Mouse (Mus musculus) liver, embryonic 14 days (tissue): ENCODE measurements around the gene Rprd1b. TPM values are rescaled to one million over a fixed set of nuclear protein-coding genes. Genes with fewer than 3 reads are reported as not detected.

Experiments used
- polyA plus RNA-seq: library from polyadenylated mRNA; depleted of rRNA; stranded (reverse); fragments of >200 nt; gene quantifications from 2 replicates; pipeline ENCODE4 v1.2.3, GENCODE M21; 2012; rRNA removed

The Rprd1b gene
- polyA plus RNA-seq, result 13.0 and 14.9 TPM in 2 replicates

DNA sequence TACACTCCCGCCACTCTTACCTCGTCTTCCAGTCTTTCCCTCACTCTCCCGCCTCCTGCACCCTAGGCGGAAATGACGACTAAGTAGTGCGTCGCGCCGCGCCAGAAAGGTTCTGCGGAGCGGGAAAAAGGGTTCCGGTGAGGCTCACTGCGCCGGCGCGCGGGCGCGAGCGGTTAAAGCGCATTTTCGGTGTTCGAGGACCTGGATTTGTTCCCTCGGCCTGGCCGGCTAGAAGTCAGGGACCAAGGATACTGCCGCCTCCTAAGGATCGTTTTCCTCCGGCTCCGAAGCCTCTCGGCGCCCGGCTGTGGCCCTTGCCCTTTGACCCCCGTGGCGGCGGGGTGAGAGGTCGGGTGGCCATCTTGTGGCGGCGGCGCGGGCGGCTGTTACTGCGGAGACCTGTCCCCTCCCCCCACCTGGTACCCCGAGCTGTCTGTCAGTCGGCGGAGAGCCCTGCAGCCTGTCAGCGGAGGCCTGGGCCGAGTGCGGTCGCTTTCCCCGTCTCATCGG, at the start of gene Rprd1b, which contains the start of gene Tti1:
Rprd1b (plus strand) TSS at position 144 of the 510 bp plus-strand sequence.
Tti1 (minus strand) TSS at position 80 of the 510 bp plus-strand sequence.

DNA sequence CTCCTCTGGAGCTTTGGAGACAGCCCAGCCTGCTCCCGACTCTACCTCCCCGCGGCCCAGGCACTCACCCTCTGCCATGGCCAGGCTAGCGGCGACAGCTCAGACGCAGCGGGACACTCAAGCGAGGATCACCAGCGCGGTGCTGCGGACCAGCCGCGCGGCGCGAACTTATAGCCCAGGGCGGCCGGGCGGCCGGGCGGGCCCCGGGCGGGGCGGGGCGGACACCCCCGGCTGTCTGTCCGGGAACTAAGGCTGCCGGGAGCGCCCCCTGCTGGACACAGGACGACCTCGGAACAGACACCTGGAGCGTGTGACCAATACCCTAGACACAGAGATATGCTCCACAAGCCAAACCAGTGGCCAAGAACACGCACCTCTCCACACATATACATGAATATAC, 117.9 kb downstream of the Rprd1b start, which contains the start of gene Tgm2:
Tgm2 (minus strand) TSS at position 214 of the 400 bp plus-strand sequence.

Other genes with a start within 250 kb of the Rprd1b start
- 0.03 TPM in 1 of 2 replicates, not detected in the other for gene Vstm2l, start 113.8 kb upstream of the Rprd1b start, polyA plus RNA-seq
- gene Tti1, start 64 bp upstream of the Rprd1b start, polyA plus RNA-seq, result 10.3 and 11.6 TPM in 2 replicates
- gene Tgm2, start 117.9 kb downstream of the Rprd1b start, polyA plus RNA-seq, result 37.8 and 45.2 TPM in 2 replicates
- 0.36 and 0.44 TPM in 2 replicates for gene D630003M21Rik, start 200.7 kb downstream of the Rprd1b start, polyA plus RNA-seq
- 0.01 TPM in 1 of 2 replicates, not detected in the other for gene Bpi, start 229.6 kb downstream of the Rprd1b start, polyA plus RNA-seq